Mouse (Mus musculus) hindbrain, embryonic 13.5 days (tissue): ENCODE measurements around the gene Pak4. TPM values are rescaled to one million over a fixed set of nuclear protein-coding genes. Genes with fewer than 3 reads are reported as not detected.
A peak's percentile ranks its signal among the peaks of the same experiment; 100 is the strongest.
"Not testable (repeated sequence)": the region's sequence is repeated elsewhere in the genome, so short reads cannot be mapped to it uniquely, and the experiment has no call there.

Source experiments
- ATAC-seq: fragments of 200-750 bp; cut with Nextera tagmentation; 2 replicates; pipeline ENCODE4 v1.8.0; 2017; ENCODE audit warnings: moderate TSS enrichment; ENCODE audit not compliant: low FRiP score
- H3K27ac ChIP-seq: fragments of 300-500 bp; sonication (generic); 2 replicates; pipeline ENCODE4 v1.5.1; 2015; ENCODE audit warnings: inconsistent platforms, mild to moderate bottlenecking, moderate library complexity
- H3K27me3 ChIP-seq: fragments of 300-500 bp; sonication (generic); 2 replicates; pipeline ENCODE4 v1.6.1; 2015; ENCODE audit warnings: mild to moderate bottlenecking, inconsistent platforms
- H3K36me3 ChIP-seq: fragments of 300-500 bp; sonication (generic); 2 replicates; pipeline ENCODE4 v1.6.1; 2015; ENCODE audit warnings: mild to moderate bottlenecking, inconsistent platforms
- H3K4me1 ChIP-seq: fragments of 300-500 bp; sonication (generic); replicated peaks from 2 replicates; pipeline ENCODE4 v1.6.1; 2015; ENCODE audit warnings: inconsistent platforms
- H3K4me2 ChIP-seq: fragments of 300-500 bp; sonication (generic); 2 replicates; pipeline ENCODE4 v1.6.1; 2015; ENCODE audit warnings: inconsistent platforms, mild to moderate bottlenecking, moderate library complexity
- H3K4me3 ChIP-seq: fragments of 300-500 bp; sonication (generic); 2 replicates; pipeline ENCODE4 v1.5.1; 2015; ENCODE audit warnings: mild to moderate bottlenecking, inconsistent platforms
- H3K9ac ChIP-seq: fragments of 300-500 bp; sonication (generic); 2 replicates; pipeline ENCODE4 v1.6.1; 2015; ENCODE audit warnings: mild to moderate bottlenecking, inconsistent platforms
- H3K9me3 ChIP-seq: fragments of 300-500 bp; sonication (generic); 2 replicates; pipeline ENCODE4 v1.6.1; 2016; ENCODE audit warnings: inconsistent platforms
- WGBS: fragments of 180-500 bp; shearing (Covaris S2); methylation state at CpG from one replicate; pipeline ENCODE4 v1.1.7; 2015; 5-methylcytosine and 5-hydroxymethylcytosine counted together
- polyA plus RNA-seq: library from polyadenylated mRNA; unstranded; fragments of >200 nt; fragmentation: Nextera tagmentation; extraction: Ambion mirVana; gene quantifications from 2 replicates; pipeline ENCODE4 v1.2.1, GENCODE M21; 2015

Pak4 gene
- polyA plus RNA-seq, 1 experiment from 2014 or later: 22.1 TPM

GRCm38 (mm10) chr7:28555939-28556535 is 41.9 kb downstream of the Pak4 start:
- no peak overlapping the region for H3K4me2 ChIP-seq
- H3K36me3 ChIP-seq: peaks cover 27% of the 10 kb centered on the region
- H3K4me3 ChIP-seq: no peak overlapping the region
- H3K27ac ChIP-seq: no peak overlapping the region
- no peaks in the 10 kb centered on the region for H3K9me3 ChIP-seq
- no peak overlapping the region for H3K9ac ChIP-seq
- H3K27me3 ChIP-seq: no peaks in the 10 kb centered on the region
- H3K4me1 ChIP-seq: peaks cover 5% of the 10 kb centered on the region; the same call in 1 of the 2 replicates
- ATAC-seq: no peak
- 31% methylated on average over 5 of the region's 5 CpGs for WGBS

- no peaks in the 10 kb centered on the region for H3K36me3 ChIP-seq
- no peak for ATAC-seq
- no peak overlapping the region for H3K4me2 ChIP-seq
- no peaks in the 10 kb centered on the region for H3K9me3 ChIP-seq
- WGBS: 92% methylated on average over 6 of the region's 6 CpGs
- H3K27me3 ChIP-seq: peaks cover 6% of the 10 kb centered on the region
- no peak overlapping the region for H3K9ac ChIP-seq
- peaks cover 5% of the 10 kb centered on the region; the same call in 1 of the 2 replicates for H3K4me1 ChIP-seq
- no peak overlapping the region for H3K4me3 ChIP-seq
- no peak overlapping the region for H3K27ac ChIP-seq
These were observed 44.9 kb downstream of the Pak4 start for GRCm38 (mm10) chr7:28553076-28553475.

- Histone ChIP-seq H3K27ac (no peak overlapping the region), H3K4me3 (no peak overlapping the region), H3K4me1 (peaks cover 28% of the 10 kb centered on the region), H3K36me3 (no peaks in the 10 kb centered on the region), H3K9ac (no peak overlapping the region), H3K4me2 (no peak overlapping the region), H3K27me3 (peaks cover 55% of the 10 kb centered on the region), H3K9me3 (no peaks in the 10 kb centered on the region)
- 81% methylated on average over 6 of the region's 7 CpGs for WGBS
- no peak for ATAC-seq
These were observed 50.4 kb downstream of the Pak4 start for GRCm38 (mm10) chr7:28547628-28548027.

GRCm38 (mm10) chr7:28547154-28547553 is 50.8 kb downstream of the Pak4 start, which contains the start of gene Nccrp1:
Nccrp1 (minus strand) TSS chr7:28547254.
- peaks cover 55% of the 10 kb centered on the region for H3K27me3 ChIP-seq
- WGBS: 4% methylated on average over 5 of the region's 5 CpGs

GRCm38 (mm10) chr7:28546649-28547048 is 51.3 kb downstream of the Pak4 start:
- WGBS: 2% methylated on average over 22 of the region's 22 CpGs
- no peaks in the 10 kb centered on the region for H3K36me3 ChIP-seq
- H3K27ac ChIP-seq: no peak overlapping the region
- H3K9me3 ChIP-seq: no peaks in the 10 kb centered on the region
- H3K27me3 ChIP-seq: peaks cover 55% of the 10 kb centered on the region
- H3K4me2 ChIP-seq: peak overlapping the region; percentile 61
- peak overlapping the region; percentile 62 for H3K9ac ChIP-seq
- H3K4me3 ChIP-seq: peak overlapping the region; percentile 37
- H3K4me1 ChIP-seq: peaks cover 28% of the 10 kb centered on the region
- ATAC-seq: no peak

More at GRCm38 (mm10) chr7:28547154-28547553, 50.8 kb downstream of the Pak4 start, which contains the start of gene Nccrp1:
- H3K4me1 ChIP-seq: peaks cover 28% of the 10 kb centered on the region
- peak within 1 kb of the TSS; percentile 61 for H3K4me2 ChIP-seq
- peak within 1 kb of the TSS; percentile 37 for H3K4me3 ChIP-seq
- no peaks in the 10 kb centered on the region for H3K36me3 ChIP-seq
- peak within 1 kb of the TSS; percentile 62 for H3K9ac ChIP-seq
- H3K9me3 ChIP-seq: no peaks in the 10 kb centered on the region
- H3K27ac ChIP-seq: no peak within 1 kb of the TSS
- no peak for ATAC-seq

GRCm38 (mm10) chr7:28545891-28546210 is 52.1 kb downstream of the Pak4 start:
- Histone ChIP-seq H3K4me2 (peak overlapping the region; percentile 61; the same call in 1 of the 2 replicates), H3K9ac (no peak overlapping the region), H3K27me3 (peaks cover 55% of the 10 kb centered on the region), H3K4me1 (peaks cover 28% of the 10 kb centered on the region), H3K27ac (no peak overlapping the region), H3K4me3 (no peak overlapping the region), H3K36me3 (no peaks in the 10 kb centered on the region), H3K9me3 (no peaks in the 10 kb centered on the region)
- ATAC-seq: no peak
- WGBS: 53% methylated on average over 7 of the region's 7 CpGs

- no peak overlapping the region for H3K4me2 ChIP-seq
- H3K27ac ChIP-seq: no peak overlapping the region
- H3K9ac ChIP-seq: no peak overlapping the region
- H3K27me3 ChIP-seq: peaks cover 55% of the 10 kb centered on the region
- 0 out of 2 replicates have a peak, but pooled peaks have one; percentile 39 for ATAC-seq
- WGBS: 24% methylated on average over 14 of the region's 14 CpGs
- H3K4me1 ChIP-seq: peaks cover 28% of the 10 kb centered on the region
- H3K4me3 ChIP-seq: no peak overlapping the region
- H3K9me3 ChIP-seq: no peaks in the 10 kb centered on the region
- no peaks in the 10 kb centered on the region for H3K36me3 ChIP-seq
These were observed 52.7 kb downstream of the Pak4 start for GRCm38 (mm10) chr7:28545048-28545890.

GRCm38 (mm10) chr7:28544051-28544601 is 53.9 kb downstream of the Pak4 start:
- Histone ChIP-seq H3K4me1 (peaks cover 28% of the 10 kb centered on the region), H3K27me3 (peaks cover 55% of the 10 kb centered on the region), H3K27ac (no peak overlapping the region), H3K9me3 (no peaks in the 10 kb centered on the region), H3K9ac (peak overlapping the region; percentile 35; the same call in 1 of the 2 replicates), H3K4me3 (peak overlapping the region; percentile 19), H3K36me3 (no peaks in the 10 kb centered on the region), H3K4me2 (peak overlapping the region; percentile 42)
- WGBS: 3% methylated on average over 25 of the region's 27 CpGs
- ATAC-seq: no peak; the same call in 1 of the 2 replicates

- Histone ChIP-seq H3K4me3 (no peak within 1 kb of the TSS), H3K36me3 (no peaks in the 10 kb centered on the region), H3K9me3 (no peaks in the 10 kb centered on the region), H3K4me1 (peaks cover 11% of the 10 kb centered on the region), H3K4me2 (no peak within 1 kb of the TSS), H3K27me3 (peaks cover 24% of the 10 kb centered on the region), H3K27ac (no peak within 1 kb of the TSS), H3K9ac (no peak within 1 kb of the TSS)
- ATAC-seq: no peak
- 84% methylated on average over 4 of the region's 4 CpGs for WGBS
These were observed 57.5 kb downstream of the Pak4 start, which contains the start of gene Sycn for GRCm38 (mm10) chr7:28540526-28540925. Sycn (plus strand) TSS chr7:28540885.

- not testable (repeated sequence) for H3K4me3 ChIP-seq, ATAC-seq, H3K4me2 ChIP-seq, H3K4me1 ChIP-seq, H3K36me3 ChIP-seq, H3K27me3 ChIP-seq, H3K27ac ChIP-seq, H3K9ac ChIP-seq, H3K9me3 ChIP-seq
- WGBS: 95% methylated on average over 6 of the region's 6 CpGs
These were observed 59.1 kb downstream of the Pak4 start for GRCm38 (mm10) chr7:28538886-28539285.

- no peak overlapping the region for H3K4me3 ChIP-seq
- no peaks in the 10 kb centered on the region for H3K9me3 ChIP-seq
- WGBS: 69% methylated on average over 8 of the region's 8 CpGs
- ATAC-seq: no peak
- no peaks in the 10 kb centered on the region for H3K4me1 ChIP-seq
- no peak overlapping the region for H3K27ac ChIP-seq
- no peak overlapping the region for H3K9ac ChIP-seq
- H3K4me2 ChIP-seq: no peak overlapping the region
- no peaks in the 10 kb centered on the region for H3K36me3 ChIP-seq
- H3K27me3 ChIP-seq: no peaks in the 10 kb centered on the region
These were observed 66.0 kb downstream of the Pak4 start for GRCm38 (mm10) chr7:28532005-28532404.

GRCm38 (mm10) chr7:28527922-28528719 is 69.9 kb downstream of the Pak4 start:
- Histone ChIP-seq H3K9me3 (no peaks in the 10 kb centered on the region), H3K4me2 (no peak overlapping the region)
- 8% methylated on average over 19 of the region's 19 CpGs for WGBS

More at GRCm38 (mm10) chr7:28527922-28528719, 69.9 kb downstream of the Pak4 start:
- Histone ChIP-seq H3K4me3 (no peak overlapping the region), H3K27me3 (no peaks in the 10 kb centered on the region), H3K27ac (no peak overlapping the region), H3K4me1 (no peaks in the 10 kb centered on the region), H3K36me3 (no peaks in the 10 kb centered on the region), H3K9ac (no peak overlapping the region)
- no peak for ATAC-seq
